Mouse (Mus musculus): Measurements from ENCODE around the gene Pgk1. TPM values are rescaled to one million over a fixed set of nuclear protein-coding genes. Genes with fewer than 3 reads are reported as not detected.
A peak's percentile ranks its signal among the peaks of the same experiment; 100 is the strongest.

Pgk1 gene
- polyA plus RNA-seq, 1 experiment = 64.4 TPM

- H3K4me3 ChIP-seq (replicated peaks; ENCODE audit: extremely low read depth, low read depth, low read length) = no peak overlapping the region
- WGBS = 59% methylated on average over 5 of the region's 5 CpGs
- TF ChIP-seq CTCF (IDR thresholded peaks at IDR 0.05; ENCODE audit: insufficient read depth, low read length) = no peak
- no peak for TF ChIP-seq POLR2A (IDR thresholded peaks at IDR 0.05; ENCODE audit: borderline replicate concordance, extremely low read depth, low read depth, low read length)
- DNase-seq = no peak
- no peaks in the 10 kb centered on the region for H3K4me1 ChIP-seq (ENCODE audit: control insufficient read depth, insufficient read depth, low read length)
Measured at GRCm38 (mm10) chrX:106197308-106197707, 10.4 kb downstream of the Pgk1 start.

GRCm38 (mm10) chrX:106198904-106199303, 12.0 kb downstream of the Pgk1 start:
- no peak for TF ChIP-seq CTCF (IDR thresholded peaks at IDR 0.05; ENCODE audit: insufficient read depth, low read length)
- no peak for TF ChIP-seq POLR2A (IDR thresholded peaks at IDR 0.05; ENCODE audit: borderline replicate concordance, extremely low read depth, low read depth, low read length)
- WGBS = 79% methylated on average over 5 of the region's 5 CpGs
- H3K4me3 ChIP-seq (replicated peaks; ENCODE audit: extremely low read depth, low read depth, low read length) = no peak overlapping the region
- no peaks in the 10 kb centered on the region for H3K4me1 ChIP-seq (ENCODE audit: control insufficient read depth, insufficient read depth, low read length)
- no peak for DNase-seq

DNA sequence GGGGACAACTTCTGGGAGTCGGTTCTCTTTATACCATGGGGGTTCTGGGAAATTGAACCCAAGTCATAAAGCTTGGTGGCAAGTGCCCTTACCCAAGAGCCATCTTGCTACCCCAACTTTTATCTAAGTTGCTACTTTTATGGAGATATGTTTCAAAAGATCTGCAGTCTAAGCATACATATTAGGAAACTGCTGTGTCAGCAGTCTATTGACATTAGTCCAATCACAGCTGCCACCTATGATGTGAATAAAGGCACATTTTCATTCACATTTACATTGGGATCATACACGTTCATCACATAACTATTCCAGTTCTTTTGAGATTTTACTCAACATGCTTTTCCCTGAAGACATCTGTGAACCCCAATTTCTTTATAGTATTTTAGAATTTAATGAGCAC, 22.2 kb downstream of the Pgk1 start:
- H3K4me3 ChIP-seq (replicated peaks; ENCODE audit: extremely low read depth, low read depth, low read length) = no peak overlapping the region
- H3K4me1 ChIP-seq (ENCODE audit: control insufficient read depth, insufficient read depth, low read length) = no peaks in the 10 kb centered on the region
- 84% methylated on average over 2 of the region's 2 CpGs for WGBS
- DNase-seq = no peak
- TF ChIP-seq POLR2A (IDR thresholded peaks at IDR 0.05; ENCODE audit: borderline replicate concordance, extremely low read depth, low read depth, low read length) = no peak
- no peak for TF ChIP-seq CTCF (IDR thresholded peaks at IDR 0.05; ENCODE audit: insufficient read depth, low read length)

DNA sequence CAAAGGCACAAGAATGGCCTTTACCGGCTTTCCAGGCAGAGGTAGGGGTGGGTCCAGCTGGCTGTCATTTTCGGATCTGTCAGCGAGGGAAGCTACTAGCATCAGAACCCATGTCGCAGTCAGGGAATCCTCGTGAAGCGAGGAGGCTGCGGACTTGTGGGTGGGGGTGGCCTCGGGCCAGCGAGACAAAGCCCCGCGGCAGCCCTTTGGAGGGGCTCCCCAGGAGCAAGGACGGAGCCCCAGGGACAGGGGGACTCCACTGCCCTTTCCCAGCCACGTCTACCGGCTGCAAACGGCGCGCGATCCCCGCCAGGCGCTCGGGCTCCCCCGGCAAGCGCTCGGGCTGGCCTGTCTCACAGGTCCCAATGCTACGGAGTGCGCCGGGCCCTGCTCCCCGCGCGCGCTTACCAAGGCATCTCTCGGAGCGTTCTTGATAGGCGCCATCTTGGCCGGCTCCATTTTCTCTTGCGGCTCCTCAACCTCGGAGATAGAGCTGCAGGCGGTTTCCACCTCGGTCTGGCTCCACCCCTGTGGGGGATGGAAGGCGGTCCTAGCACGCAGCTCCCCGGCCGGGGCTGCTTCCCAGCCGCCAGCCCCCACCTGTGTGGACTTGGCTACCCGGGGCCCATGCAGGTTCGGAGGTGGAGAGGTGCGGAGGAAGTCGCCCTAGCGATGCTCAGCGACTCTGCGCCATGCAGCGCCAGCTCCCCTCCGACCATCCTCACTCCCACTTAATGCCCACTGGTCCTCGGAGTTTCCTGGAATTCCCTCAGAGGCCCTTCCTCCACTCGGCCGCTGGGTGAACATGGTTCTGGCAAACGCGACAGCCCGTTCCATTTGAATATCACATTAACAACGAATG, 32.5 kb downstream of the Pgk1 start:
- TF ChIP-seq POLR2A (IDR thresholded peaks at IDR 0.05; ENCODE audit: borderline replicate concordance, extremely low read depth, low read depth, low read length) = peak; percentile 38; the same call in 1 of the 2 replicates
- no peak for TF ChIP-seq CTCF (IDR thresholded peaks at IDR 0.05; ENCODE audit: insufficient read depth, low read length)
- DNase-seq = peak; percentile 61
- Histone ChIP-seq H3K4me3 (replicated peaks; ENCODE audit: extremely low read depth, low read depth, low read length) (peak overlapping the region; percentile 80), H3K4me1 (ENCODE audit: control insufficient read depth, insufficient read depth, low read length) (no peaks in the 10 kb centered on the region)
- 39% methylated on average over 60 of the region's 60 CpGs for WGBS

GRCm38 (mm10) chrX:106221058-106221457, 34.2 kb downstream of the Pgk1 start, which contains the start of gene Taf9b:
TSS of gene Taf9b (minus strand) at chrX:106221158.
- no peak for TF ChIP-seq POLR2A (IDR thresholded peaks at IDR 0.05; ENCODE audit: borderline replicate concordance, extremely low read depth, low read depth, low read length)
- no peak for TF ChIP-seq CTCF (IDR thresholded peaks at IDR 0.05; ENCODE audit: insufficient read depth, low read length)
- H3K4me3 ChIP-seq (replicated peaks; ENCODE audit: extremely low read depth, low read depth, low read length) = no peak within 1 kb of the TSS
- 91% methylated on average over 25 of the region's 25 CpGs for WGBS

More at GRCm38 (mm10) chrX:106221058-106221457, 34.2 kb downstream of the Pgk1 start, which contains the start of gene Taf9b:
- H3K4me1 ChIP-seq (ENCODE audit: control insufficient read depth, insufficient read depth, low read length) = no peaks in the 10 kb centered on the region
- no peak for DNase-seq

Other genes starting within 250 kb of the Pgk1 start
- gene Magt1, start 175.2 kb upstream of the Pgk1 start, polyA plus RNA-seq (2012; rRNA removed) = 4.5 and 7.9 TPM in 2 replicates
- 42.6 and 60.5 TPM in 2 replicates for gene Cox7b, start 171.4 kb upstream of the Pgk1 start, polyA plus RNA-seq (2012; rRNA removed)
- gene Atp7a, start 159.8 kb upstream of the Pgk1 start, polyA plus RNA-seq (2012; rRNA removed) = 5.4 and 7.9 TPM in 2 replicates
- 1.4 and 2.0 TPM in 2 replicates for gene Tlr13, start 43.9 kb upstream of the Pgk1 start, polyA plus RNA-seq (2012; rRNA removed)
- 6.2 and 11.0 TPM in 2 replicates for gene Taf9b, start 34.1 kb downstream of the Pgk1 start, polyA plus RNA-seq (2012; rRNA removed)
- not detected in 2 replicates for gene Fnd3c2, start 68.3 kb downstream of the Pgk1 start, polyA plus RNA-seq (2012; rRNA removed)

Data from lung, adult 2 months (tissue).